Mouse (Mus musculus) heart, postnatal 10 days (tissue): ENCODE measurements around the gene Limch1. TPM values are rescaled to one million over a fixed set of nuclear protein-coding genes. Genes with fewer than 3 reads are reported as not detected.

Experiments used
- DNase-seq, 2 experiments: peaks; one replicate each; pipeline ENCODE4 v3.0.0; 2021
- intact Hi-C: fragments of 180-260 bp; cut with DNase I; formaldehyde crosslinking; loops from one replicate; pipeline ENCODE4 v1.15.1; 2025
- total RNA-seq, 2 experiments: library from RNA; stranded (reverse); gene quantifications; 2 replicates each; pipeline ENCODE4 v1.2.3; 2021

Gene Limch1
- total RNA-seq, 2 experiments from 2014 or later: 149 to 150 TPM

DNA sequence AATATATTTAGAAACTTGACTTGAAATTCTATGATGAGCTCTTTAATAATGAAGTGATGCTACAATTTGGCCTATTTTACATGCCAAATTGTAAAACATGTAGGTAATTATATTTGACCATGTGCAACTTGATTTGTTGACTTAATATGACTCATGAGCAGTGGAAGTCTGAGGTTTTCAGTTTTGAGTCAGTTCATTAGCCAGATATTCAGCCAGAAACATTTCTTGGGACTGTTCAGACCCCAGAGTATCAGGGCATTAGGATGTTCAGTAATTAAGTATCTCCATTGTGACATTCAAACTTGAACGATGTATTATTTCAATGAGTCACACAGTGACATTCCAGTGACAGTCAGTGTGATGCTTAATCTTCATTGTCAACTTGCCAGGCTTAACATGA lies 35.9 kb downstream of the Limch1 start:
- intact Hi-C loops: no loop called here
- no peak for DNase-seq

- no peak for DNase-seq
- intact Hi-C loops: no loop called here
Observed at GRCm38 (mm10) chr5:66782851-66783250, 37.2 kb downstream of the Limch1 start.

DNA sequence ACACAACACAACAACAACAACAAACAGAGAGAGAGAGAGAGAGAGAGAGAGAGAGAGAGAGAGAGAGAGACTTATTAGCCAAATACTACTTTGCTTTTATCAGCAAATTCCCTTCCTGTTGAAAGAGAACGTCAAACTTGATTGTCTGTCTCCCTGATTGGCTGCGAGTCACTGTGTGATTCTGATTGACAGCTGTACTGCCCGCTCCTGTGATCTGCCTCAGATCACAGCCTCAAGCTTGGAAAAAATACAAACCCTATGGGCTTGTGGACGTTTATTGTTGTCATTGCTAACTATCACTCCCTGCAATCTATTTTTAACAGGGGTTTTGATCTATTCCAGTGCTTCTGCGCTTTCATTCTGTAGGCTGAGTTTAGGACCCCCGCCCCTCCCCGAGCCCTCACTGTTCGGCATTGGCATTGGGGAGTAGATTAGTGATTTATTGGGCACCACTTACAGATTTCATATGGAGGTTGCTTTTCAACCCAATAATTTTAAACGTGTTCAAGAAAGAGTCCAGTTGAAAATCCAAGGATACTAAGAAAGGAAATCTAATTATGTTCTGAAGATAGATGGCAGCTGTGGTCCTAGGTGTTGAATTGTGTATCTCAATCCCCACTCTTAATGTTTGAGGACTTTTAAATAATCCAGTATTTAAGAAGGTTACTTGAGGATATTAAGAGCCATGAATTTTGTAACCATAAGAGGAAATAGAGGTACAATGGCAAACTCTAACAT lies 39.2 kb downstream of the Limch1 start:
- DNase-seq: no peak
- intact Hi-C loops: no loop called here

DNA sequence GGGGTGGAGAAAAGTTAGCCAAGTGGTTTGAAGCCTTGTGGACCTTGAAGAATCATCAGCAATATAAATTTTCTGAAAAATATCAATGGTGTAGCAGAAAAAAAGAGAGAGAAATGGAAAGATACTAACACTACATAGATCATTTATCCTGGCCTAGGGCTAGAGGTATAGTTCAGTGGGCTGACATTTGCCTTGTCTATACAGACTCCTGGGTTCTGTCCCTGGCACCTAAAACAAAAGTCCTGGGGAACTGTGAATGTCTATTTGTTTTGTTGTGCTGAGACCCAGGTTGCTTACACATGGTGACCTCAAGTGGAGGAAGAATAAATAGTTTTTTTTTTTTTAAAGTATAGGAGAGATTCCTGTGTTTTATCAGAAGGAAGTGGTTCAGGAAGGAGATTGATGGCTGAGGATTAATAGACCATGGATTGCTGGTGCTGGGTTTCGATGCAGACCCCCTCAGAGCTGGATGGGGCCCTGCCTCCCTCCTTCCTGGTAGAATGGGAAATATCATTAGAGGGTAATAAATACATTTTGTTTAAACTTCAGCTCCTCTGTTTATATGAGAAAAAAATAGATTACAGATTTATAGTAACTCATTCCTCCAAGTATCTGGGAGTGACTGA lies 40.5 kb downstream of the Limch1 start:
- no peak for DNase-seq
- intact Hi-C loops: no loop called here

DNA sequence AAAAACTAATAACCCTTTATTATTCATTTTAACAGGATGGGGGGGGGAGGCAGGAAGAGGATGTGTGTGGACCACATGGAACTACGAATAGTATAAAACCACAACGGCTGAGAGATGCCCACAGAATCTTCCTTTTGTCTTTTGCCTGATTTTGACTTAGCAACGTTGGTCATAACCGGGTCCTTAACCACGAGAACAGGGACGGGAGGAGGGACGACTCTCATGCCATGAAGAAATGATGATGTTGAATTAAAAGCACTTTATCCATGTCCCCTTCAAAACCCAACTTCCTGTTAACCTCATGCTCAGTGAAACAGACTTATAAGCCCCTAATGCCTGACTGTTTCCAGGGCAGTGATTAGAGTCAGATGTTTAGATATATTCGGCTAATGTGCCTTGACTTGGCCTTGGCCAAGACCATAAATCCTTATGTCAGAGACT lies 41.0 kb downstream of the Limch1 start:
- intact Hi-C loops: no loop called here
- DNase-seq: no peak

DNA sequence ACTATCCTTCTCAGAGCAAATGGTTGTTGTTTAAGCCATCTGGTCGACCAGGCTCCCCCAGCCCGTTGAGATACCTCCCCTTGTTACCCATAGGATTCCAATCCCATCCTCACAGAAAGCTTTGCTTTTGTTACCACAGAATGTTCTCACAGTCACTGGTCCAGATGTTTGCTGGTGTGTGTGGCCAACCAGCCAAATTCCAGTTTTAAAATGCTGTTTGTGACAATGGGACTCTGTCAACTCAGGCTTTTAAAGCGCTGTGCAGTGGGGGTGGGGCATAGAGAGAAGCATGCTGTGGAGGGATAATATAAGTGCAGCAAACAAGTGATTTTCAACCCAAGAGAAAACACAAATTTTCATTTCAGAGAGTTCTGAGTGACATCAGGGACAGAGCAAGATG lies 43.4 kb downstream of the Limch1 start:
- intact Hi-C loops: no loop called here
- peak; percentile 30 to 42 for DNase-seq

- no peak for DNase-seq
- intact Hi-C loops: no loop called here
Observed at GRCm38 (mm10) chr5:66791161-66791560, 45.5 kb downstream of the Limch1 start.

DNA sequence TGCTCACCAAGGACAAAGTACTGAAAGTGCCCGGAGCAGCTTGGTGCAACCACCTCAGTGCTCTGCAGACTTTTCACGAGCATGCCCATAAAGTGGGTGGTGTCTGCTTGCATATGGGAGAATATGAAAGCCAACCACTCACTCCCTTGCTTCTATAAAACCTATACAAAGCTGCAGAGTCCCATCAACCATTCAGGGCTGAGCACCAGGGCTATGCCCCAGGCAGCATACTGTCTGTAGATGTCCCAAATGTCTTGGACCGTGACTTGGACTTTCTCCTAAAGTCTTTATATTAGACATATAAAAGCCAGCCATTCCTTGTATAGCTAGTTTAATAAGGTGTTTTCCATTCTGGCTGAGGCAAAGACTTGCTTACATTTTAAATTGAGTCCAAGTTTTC lies 47.6 kb downstream of the Limch1 start:
- intact Hi-C loops: no loop called here
- no peak for DNase-seq

GRCm38 (mm10) chr5:66797326-66797725 lies 51.7 kb downstream of the Limch1 start:
- no peak for DNase-seq
- intact Hi-C loops: no loop called here

DNA sequence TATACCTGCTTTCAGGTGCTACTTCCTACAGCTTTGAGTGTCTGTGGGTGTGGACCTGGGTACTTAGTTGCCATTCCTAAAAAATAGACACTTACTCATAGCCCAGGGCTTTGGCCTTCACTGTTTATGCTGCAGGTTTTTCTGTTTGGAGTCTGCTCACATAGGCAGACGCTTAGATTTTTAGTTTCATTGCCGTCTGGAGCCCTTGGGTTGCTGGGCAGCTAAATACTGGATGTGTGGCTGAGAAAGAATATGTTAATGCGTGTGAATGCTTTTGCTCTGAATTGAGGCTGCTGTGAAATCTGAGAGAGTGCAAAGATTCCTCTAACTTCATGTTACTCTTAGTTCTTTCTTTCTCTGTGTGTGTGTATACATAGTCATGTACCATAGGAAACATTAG lies 52.5 kb downstream of the Limch1 start:
- no peak for DNase-seq
- intact Hi-C loops: no loop called here

GRCm38 (mm10) chr5:66798591-66799003 lies 53.0 kb downstream of the Limch1 start:
- peak in 1 of 2 experiments; percentile 35 for DNase-seq
- intact Hi-C loops: no loop called here

GRCm38 (mm10) chr5:66800243-66800642 lies 54.6 kb downstream of the Limch1 start:
- no peak for DNase-seq
- intact Hi-C loops: no loop called here

DNA sequence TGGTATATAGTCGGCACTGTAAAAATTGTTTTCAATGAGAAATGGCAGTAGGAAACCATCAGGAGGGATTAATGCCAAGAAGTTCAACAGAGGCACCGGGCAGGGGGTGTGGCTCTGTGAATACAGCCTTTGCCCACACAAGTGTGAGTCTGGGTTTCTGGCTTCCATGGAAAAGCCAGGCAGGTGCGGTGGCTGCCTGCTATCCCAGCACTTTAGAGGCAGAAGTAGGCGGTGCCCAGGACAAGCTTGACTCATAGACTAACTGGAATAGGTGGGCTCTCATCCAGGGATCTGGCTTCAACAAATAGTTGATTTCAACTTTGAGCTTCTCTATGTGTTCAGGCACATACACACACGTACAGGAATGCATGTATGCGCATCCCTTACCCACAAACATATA lies 55.4 kb downstream of the Limch1 start:
- intact Hi-C loops: no loop called here

GRCm38 (mm10) chr5:66802196-66802595 lies 56.6 kb downstream of the Limch1 start:
- DNase-seq: no peak
- intact Hi-C loops: no loop called here

More for the DNA sequence above, 55.4 kb downstream of the Limch1 start:
- no peak for DNase-seq

DNA sequence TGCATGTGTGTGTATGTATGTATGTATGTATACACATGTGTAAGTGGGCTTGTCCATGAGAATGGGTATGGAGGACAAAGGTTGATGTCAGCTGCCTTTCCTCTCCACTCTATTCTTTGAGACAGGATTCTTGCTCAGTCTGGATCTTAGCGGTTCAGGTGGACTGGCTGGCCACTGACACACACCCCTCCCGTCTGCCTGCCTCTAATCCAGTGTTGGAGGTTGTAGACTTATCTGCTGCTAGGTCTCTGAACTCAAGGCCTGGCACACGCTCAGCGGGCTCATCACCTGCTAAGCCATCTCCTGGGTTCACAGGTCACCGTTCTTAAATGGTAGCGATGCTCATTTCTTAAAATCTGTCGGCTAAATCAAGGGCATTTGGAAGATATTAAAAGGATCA lies 60.7 kb downstream of the Limch1 start:
- intact Hi-C loops: no loop called here
- no peak for DNase-seq

DNA sequence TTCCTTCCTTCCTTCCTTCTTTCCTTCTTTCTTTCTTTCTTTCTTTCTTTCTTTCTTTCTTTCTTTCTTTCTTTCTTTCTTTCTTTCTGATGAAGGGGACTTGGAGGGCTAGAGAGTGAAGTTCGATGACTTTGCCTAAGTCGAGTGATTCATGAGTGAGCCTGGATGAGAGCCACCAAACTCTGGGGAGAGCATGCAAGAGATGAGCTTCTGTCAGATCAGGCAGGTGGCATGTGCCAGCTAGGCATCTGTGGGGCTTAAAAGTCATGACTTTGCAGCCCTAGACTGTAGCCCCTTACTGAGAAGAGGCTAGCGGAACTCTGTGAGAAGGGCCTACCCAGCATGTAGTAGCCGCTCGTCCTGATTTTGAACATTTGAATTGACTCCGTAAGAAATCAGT lies 62.1 kb downstream of the Limch1 start:
- intact Hi-C loops: no loop called here
- no peak for DNase-seq

GRCm38 (mm10) chr5:66809016-66809570 lies 63.5 kb downstream of the Limch1 start:
- no peak for DNase-seq
- intact Hi-C loops: no loop called here

DNA sequence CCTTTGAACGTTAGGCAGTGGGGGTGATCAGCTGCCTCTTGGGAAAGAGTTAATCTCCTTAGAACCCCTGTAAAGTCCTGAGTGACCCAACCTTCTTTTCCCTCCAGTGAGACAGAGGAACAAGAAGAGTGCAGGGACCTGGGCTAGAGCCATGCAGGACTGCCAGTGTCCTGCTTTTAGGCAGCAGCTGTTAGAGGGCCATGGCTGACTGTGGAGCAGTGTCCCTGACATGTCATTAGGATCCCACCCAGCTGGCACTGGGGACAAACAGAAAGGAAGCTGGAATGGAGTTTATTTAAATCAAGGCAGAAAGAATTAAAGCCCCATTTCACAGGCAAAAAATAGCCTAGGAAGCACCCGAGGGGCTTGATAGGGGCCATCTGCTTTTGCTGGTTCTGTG lies 64.8 kb downstream of the Limch1 start:
- intact Hi-C loops: no loop called here
- DNase-seq: peak; percentile 44 to 47

- intact Hi-C loops: no loop called here
- DNase-seq: no peak
Observed at GRCm38 (mm10) chr5:66814674-66815073, 69.0 kb downstream of the Limch1 start.

- DNase-seq: no peak
- intact Hi-C loops: no loop called here
Observed at GRCm38 (mm10) chr5:66815877-66816276, 70.2 kb downstream of the Limch1 start.

DNA sequence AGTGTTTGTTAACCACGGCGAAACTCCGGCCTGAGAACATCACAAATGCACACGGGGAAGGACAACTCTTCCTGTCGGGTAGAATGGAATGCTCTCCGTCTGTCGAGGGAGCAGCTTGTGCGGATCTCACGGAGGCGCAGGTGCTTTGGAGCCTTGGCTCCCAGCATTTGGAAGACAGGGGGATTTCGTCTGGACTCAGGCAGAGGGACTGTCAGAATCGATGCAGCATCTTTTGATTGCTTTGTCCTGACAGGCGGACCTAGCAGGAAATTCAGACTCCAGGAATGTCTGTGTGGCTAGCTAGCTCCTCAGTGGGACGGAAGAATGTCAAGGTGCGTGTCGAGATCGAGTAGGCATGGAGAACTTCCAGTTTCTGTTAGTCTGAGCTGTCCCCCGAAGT lies 71.1 kb downstream of the Limch1 start:
- no peak for DNase-seq
- intact Hi-C loops: no loop called here
